Mouse (Mus musculus) Muller cell, postnatal 12 days (primary cell): ENCODE measurements around the gene Fpr-rs7.

Experiments
- DNase-seq: peaks from one replicate; pipeline ENCODE4 v3.0.0-alpha.2; 2015; ENCODE audit errors: inconsistent ontology term

The Fpr-rs7 gene

DNA sequence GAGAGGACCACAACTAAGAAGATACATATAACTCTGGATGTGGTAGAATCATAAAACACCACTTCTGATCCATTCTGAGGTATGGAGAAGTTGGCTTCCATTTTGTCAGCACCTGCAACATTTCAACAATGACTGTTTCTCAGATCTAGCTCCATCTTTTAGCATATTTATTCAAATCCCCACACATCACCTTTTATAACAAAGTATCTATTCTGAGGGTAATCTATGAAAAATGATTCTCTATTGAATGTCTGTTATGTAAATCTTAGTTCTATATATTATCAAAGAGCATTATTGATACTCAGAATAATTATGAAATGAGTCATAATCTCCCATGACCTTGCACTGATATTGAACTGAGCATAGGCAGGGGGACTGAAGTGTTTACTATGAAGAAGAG lies at the start of gene Fpr-rs7:
Gene Fpr-rs7 (minus strand): TSS at position 101 of the 400 bp plus-strand sequence.
- no peak for DNase-seq

- DNase-seq = no peak
These were observed 39.9 kb downstream of the Fpr-rs7 start for GRCm38 (mm10) chr17:20074090-20074489.

DNA sequence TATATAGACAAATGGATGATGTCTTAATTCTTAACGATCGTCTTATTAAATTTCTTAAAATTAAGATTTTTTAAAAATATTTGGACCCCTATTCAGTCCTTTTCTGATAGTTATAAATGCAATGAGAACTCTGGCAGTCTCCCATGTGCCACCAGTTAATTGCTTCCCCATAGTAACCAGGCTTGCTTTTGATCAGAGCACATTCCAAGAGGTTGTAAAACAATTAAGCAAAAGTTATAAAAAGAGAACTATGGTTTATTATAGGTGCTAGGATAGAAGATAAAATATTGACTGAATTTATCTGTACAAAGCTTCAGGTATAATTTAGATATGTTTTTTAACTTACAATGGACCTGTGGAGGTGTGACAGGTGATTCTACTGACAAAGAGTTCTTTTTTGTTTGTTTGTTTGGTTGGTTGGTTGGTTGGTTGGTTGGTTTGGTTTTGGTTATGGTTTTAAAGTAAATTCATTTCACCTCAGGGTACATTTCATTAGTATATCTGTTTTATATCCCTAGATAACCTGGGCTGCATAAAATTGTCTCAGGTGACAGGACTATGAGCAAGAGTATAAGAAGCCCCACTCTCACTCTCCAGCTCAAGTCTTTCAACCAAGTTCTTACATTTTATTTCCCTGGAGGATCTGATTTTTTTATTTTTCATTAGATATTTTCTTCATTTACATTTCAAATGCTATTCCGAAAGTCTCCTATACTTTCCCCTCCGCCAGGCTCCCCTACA lies 42.2 kb downstream of the Fpr-rs7 start:
- DNase-seq = no peak
